Mouse (Mus musculus) olfactory bulb, adult 2 months (tissue): ENCODE measurements around the gene Nkpd1.

Experiments used
- CTCF ChIP-seq: fragments of 200-500 bp; IDR thresholded peaks from 2 replicates; pipeline ENCODE4 v1.5.1; 2012; ENCODE audit warnings: low read depth, mild to moderate bottlenecking, low read length, moderate library complexity; ENCODE audit not compliant: insufficient read depth
- POLR2A ChIP-seq: fragments of 200-500 bp; IDR thresholded peaks from 2 replicates; pipeline ENCODE4 v1.6.1; 2012; ENCODE audit warnings: mild to moderate bottlenecking, low read depth, low read length, moderate library complexity; ENCODE audit not compliant: insufficient read depth

DNA sequence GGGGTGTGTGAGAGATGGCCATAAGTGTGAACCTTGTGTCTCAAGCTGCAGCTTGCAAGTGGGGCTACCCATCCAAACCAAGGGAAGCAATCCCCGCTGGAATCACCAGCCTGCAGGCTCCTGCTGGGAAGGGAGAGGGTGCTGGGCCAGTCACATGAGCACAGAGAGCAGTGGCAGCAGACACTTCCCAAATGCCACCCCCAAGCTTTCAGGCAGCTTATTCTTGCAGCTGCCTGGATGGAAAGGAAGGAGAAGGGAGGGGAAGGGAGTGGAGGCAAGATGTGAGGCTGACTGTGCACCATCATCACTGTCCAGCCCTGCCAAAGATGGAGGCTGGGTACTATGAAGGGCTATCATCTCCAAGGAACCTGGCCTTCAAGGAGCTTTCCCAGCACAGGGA is 36.5 kb downstream of the Nkpd1 start:
- TF ChIP-seq POLR2A (no peak), CTCF (no peak)
